Mouse (Mus musculus): ENCODE results near the gene Ccer2. TPM values are rescaled to one million over a fixed set of nuclear protein-coding genes. Genes with fewer than 3 reads are reported as not detected.

Gene Ccer2
- not detected for total RNA-seq (2021)
- long read RNA-seq, experiment 1 = 0 reads
- long read RNA-seq, experiment 2 = 0 reads

- no peak for DNase-seq (ENCODE audit: low spot score in 2 of 2)
These were observed at the start of gene Ccer2 for GRCm38 (mm10) chr7:28756079-28756478. Gene Ccer2 (plus strand): TSS chr7:28756174.

DNA sequence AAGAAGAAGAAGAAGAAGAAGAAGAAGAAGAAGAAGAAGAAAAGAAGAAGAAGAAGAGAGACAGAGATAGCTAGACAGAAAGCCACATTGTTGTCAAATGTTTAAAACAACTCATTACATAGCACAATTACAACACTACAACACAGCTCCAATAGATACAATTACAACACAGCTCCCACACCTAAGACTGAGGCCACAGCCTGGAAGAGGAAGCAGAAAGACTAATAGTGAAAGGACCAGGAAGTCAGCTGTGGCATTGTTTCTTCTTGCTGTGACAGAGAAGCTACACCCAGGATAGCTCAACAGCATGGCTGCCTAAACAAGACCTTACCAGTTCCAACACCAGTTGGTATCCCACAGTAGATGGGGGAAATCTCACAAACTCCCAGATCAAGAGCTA lies 46.5 kb upstream of the Ccer2 start:
- DNase-seq (ENCODE audit: low spot score in 2 of 2) = no peak

DNA sequence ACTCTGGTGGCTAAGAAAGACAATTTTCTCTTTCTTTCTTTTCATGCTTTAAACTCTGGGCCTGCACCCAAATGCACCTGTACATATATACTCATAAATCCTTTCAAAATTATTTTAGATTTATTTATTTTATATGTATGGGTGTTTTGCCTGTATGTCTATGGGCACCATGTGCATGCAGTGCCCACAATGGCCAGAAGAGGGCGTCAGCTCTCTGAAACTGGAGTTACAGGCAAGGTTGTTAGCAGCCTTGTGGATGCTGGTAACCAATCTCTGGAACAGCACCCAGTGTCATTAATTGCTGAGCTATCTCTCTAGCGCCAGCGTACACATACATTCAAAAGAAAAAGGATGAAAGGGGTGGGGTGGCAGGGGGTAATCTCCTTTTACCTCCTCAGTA lies 45.0 kb upstream of the Ccer2 start:
- DNase-seq (ENCODE audit: low spot score in 2 of 2) = no peak

DNA sequence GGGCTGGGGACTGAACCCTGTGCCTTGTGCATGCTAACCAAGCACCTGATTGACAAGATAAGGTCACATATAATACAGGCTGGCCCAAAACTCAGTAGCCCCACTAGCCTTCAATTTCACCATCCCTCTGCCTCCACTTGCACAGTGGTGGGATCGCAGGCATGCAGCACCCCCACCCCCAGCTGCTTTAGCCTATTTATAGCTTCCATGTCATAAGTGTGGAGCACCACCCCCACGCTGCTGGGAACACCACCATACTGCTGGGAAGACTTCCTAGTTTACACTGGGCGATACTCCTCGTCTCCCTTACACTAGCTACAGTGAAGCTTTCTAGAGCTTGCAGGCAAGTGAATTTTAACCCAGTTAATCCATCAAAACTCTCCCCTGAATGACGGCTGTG lies 41.3 kb upstream of the Ccer2 start:
- DNase-seq (ENCODE audit: low spot score in 2 of 2) = no peak

DNA sequence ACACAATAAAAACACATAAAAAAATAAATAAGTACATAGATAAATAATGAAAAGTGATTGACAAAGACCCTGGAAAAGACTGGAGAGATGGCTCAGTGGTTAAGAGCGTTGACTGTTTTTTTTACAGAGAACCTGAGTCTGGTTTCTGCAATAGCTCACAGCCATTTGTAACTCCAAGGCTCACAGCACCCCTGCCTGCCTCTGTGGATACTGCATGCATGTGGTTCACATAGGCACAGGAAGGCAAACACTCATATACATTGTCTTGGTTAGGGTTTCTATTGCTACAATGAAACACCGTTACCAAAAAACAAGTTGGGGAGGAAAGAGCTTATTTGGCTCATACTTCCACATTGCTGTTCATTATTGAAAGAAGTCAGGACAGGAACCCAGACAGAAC lies 40.4 kb upstream of the Ccer2 start:
- no peak for DNase-seq (ENCODE audit: low spot score in 2 of 2)

GRCm38 (mm10) chr7:28716590-28717281 lies 39.2 kb upstream of the Ccer2 start, which contains the start of gene Fbxo17:
Gene Fbxo17 (plus strand): TSS chr7:28716804.
- DNase-seq (ENCODE audit: low spot score in 2 of 2) = peak; percentile 60 to 62

GRCm38 (mm10) chr7:28717726-28718125 lies 38.2 kb upstream of the Ccer2 start:
- no peak for DNase-seq (ENCODE audit: low spot score in 2 of 2)

GRCm38 (mm10) chr7:28719159-28719558 lies 36.8 kb upstream of the Ccer2 start:
- no peak for DNase-seq (ENCODE audit: low spot score in 2 of 2)

GRCm38 (mm10) chr7:28719650-28720049 lies 36.3 kb upstream of the Ccer2 start:
- DNase-seq (ENCODE audit: low spot score in 2 of 2) = no peak

- DNase-seq (ENCODE audit: low spot score in 2 of 2) = no peak
These were observed 35.0 kb upstream of the Ccer2 start for GRCm38 (mm10) chr7:28720753-28721537.

DNA sequence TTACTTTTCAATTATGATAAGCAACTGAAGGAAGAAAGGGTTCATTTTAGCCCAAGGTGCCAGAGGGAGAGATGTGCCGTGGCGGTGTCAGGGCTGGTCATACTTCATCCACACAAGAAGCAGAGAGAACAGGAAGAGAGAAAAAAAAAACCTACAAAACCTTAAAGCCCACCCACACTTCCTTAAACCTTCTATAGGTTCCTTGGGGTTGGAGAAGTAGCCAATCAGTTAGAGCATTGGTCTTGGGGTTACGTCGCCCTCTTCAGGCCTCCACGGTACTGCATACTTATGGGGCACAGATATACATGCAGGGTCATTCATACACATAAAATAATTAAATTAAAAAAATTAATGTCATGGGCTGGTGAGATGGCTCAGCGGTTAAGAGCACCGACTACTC lies 33.9 kb upstream of the Ccer2 start:
- no peak for DNase-seq (ENCODE audit: low spot score in 2 of 2)

GRCm38 (mm10) chr7:28724613-28725012 lies 31.4 kb upstream of the Ccer2 start:
- DNase-seq (ENCODE audit: low spot score in 2 of 2) = no peak

DNA sequence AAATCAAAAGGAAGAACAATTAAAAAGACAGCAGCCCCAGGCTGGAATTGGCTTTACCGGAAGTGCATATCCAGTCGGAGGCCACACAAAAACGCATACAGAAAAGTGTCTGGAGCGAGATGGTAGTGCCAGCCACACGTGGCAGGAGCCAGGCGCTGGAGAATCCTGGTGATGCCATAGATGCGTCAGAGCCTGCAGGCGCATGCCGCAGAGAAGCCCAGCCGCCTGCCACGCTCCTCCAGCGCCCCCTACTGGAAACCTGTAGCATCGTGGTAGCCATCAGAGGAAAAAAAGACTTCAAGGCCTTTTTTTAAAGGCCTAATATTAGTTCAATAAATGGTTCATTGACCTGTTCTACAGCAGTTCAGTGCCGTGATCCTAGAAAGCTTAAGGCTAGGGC lies 29.4 kb upstream of the Ccer2 start:
- peak; percentile 82 to 91 for DNase-seq (ENCODE audit: low spot score in 2 of 2)

DNA sequence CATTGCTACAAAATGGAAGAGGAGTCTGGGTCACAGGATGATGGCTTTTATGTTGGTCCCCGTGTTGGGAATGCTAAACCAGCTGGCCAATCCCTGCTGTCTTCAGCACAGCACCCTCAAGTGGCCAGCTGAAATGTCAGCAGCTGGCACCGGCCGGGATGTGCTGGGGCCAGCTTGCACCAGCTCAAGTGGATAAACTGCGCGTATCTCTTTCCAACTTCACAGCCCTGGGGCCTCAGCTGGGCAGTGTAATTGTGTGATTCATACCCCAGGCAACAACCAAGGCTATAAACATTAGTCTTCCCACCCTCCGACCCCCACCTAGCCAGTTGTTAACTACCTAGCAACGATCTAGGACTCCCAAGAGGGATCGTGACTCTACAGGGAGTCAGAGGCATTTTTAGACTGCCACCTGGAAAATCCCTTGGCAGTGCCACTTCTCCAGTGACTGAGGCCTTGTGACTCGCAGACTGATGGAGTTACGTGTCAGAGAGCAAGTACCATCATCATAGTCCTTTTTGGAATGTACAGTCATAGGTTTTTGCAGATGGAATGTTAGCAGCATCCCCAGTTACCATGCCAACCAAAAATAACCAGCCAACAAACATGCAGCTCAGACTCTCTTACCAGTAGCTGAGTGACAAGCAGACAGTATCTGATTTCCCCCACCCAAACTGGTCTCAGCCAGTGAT lies 28.2 kb upstream of the Ccer2 start:
- no peak for DNase-seq (ENCODE audit: low spot score in 2 of 2)

DNA sequence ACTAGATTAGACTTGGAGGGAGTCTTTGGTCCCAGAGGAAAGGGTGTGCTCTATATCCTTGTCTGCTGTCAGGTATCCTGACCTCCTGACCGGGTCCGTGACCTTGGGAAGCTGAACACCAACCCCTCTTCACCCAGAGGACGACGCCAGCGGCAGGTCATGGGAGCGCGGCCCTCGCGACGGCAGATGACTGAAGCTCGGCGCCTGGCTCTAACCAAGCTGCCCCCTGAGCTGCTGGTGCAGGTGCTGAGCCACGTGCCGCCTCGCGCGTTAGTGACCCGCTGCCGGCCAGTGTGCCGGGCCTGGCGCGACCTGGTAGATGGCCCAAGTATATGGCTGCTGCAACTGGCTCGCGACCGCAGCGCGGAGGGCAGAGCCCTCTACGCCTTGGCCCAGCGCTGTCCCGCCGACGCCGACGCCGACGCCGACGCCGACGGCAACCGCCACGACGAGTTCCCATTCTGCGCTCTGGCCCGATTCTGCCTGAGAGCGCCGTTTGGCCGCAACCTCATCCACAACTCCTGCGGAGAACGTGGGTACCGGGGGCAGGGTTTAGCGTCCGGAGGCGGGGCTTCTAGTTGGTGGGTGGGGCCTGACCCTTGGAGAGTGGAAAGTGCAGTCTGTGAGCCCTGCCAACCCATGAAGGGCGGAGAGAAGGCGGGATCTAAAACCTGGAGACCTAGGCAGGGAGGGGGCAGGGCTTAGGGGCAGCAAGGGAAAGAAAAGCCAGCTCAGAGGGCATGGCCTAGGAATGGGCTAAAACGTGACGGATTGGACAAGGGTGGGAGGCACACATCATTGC lies 23.4 kb upstream of the Ccer2 start:
- peak; percentile 72 to 79 for DNase-seq (ENCODE audit: low spot score in 2 of 2)

DNA sequence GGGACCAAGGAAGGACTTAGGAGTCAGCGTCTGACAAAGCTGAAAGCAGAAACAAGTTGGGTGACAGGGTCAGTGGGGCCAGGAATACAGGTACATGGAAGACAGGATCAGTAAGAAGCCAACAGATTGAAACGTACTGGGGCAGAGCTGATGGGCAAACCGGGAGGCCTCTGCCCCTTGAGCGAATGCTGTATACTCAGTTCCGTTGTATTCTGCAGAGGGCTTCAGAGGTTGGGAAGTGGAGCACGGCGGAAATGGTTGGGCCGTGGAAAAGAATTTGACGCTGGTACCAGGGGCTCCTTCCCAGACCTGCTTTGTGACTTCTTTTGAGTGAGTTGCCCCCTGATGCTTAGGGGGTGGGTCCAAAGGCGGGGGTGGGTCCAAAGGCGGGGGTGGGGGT lies 22.8 kb upstream of the Ccer2 start:
- DNase-seq (ENCODE audit: low spot score in 2 of 2) = no peak

- no peak for DNase-seq (ENCODE audit: low spot score in 2 of 2)
These were observed 20.3 kb upstream of the Ccer2 start for GRCm38 (mm10) chr7:28735701-28736100.

- DNase-seq (ENCODE audit: low spot score in 2 of 2) = no peak
These were observed 16.1 kb upstream of the Ccer2 start for GRCm38 (mm10) chr7:28739829-28740228.

GRCm38 (mm10) chr7:28740949-28741348 lies 15.0 kb upstream of the Ccer2 start:
- no peak for DNase-seq (ENCODE audit: low spot score in 2 of 2)

GRCm38 (mm10) chr7:28741368-28741708 lies 14.6 kb upstream of the Ccer2 start:
- no peak for DNase-seq (ENCODE audit: low spot score in 2 of 2)
